Mouse (Mus musculus) granulocyte monocyte progenitor cell, adult 5-6 weeks (primary cell): Measurements from ENCODE around the gene 2010109A12Rik. TPM values are rescaled to one million over a fixed set of nuclear protein-coding genes. Genes with fewer than 3 reads are reported as not detected.

Source experiments
- ATAC-seq: replicated peaks from 2 replicates; pipeline ENCODE4 v1.8.0; 2016; ENCODE audit warnings: mild to moderate bottlenecking, moderate TSS enrichment, inconsistent platforms; ENCODE audit not compliant: poor library complexity, severe bottlenecking
- total RNA-seq, 2 experiments: library from RNA; stranded (forward) in 1 of 2; stranded (reverse) in 1 of 2; fragments of 200-712, 200-1000 nt in 1 of 2; fragments of >200 nt in 1 of 2; fragmentation: Nextera tagmentation in 1 of 2; gene quantifications; 2 replicates each; pipeline ENCODE4 v1.2.3; 2014 to 2017

Gene 2010109A12Rik
- total RNA-seq, 2 experiments from 2014 or later, result 4.7 TPM; not detected in 1

GRCm38 (mm10) chr5:93227157-93227556 lies 20.8 kb downstream of the 2010109A12Rik start:
- no peak; the same call in 1 of the 2 replicates for ATAC-seq

- no peak; the same call in 1 of the 2 replicates for ATAC-seq
Observed at GRCm38 (mm10) chr5:93229527-93229926, 23.2 kb downstream of the 2010109A12Rik start.

- no peak for ATAC-seq
Observed at GRCm38 (mm10) chr5:93231721-93232120, 25.4 kb downstream of the 2010109A12Rik start.

GRCm38 (mm10) chr5:93232838-93233237 lies 26.5 kb downstream of the 2010109A12Rik start:
- ATAC-seq, result no peak

- no peak for ATAC-seq
Observed at GRCm38 (mm10) chr5:93234130-93234529, 27.8 kb downstream of the 2010109A12Rik start.

- no peak for ATAC-seq
Observed at GRCm38 (mm10) chr5:93234605-93235004, 28.3 kb downstream of the 2010109A12Rik start.

- no peak for ATAC-seq
Observed at GRCm38 (mm10) chr5:93235888-93236287, 29.6 kb downstream of the 2010109A12Rik start.

GRCm38 (mm10) chr5:93236541-93236940 lies 30.2 kb downstream of the 2010109A12Rik start:
- no peak for ATAC-seq

- peak; percentile 99 for ATAC-seq
Observed at GRCm38 (mm10) chr5:93239590-93240544, 33.5 kb downstream of the 2010109A12Rik start.

- no peak for ATAC-seq
Observed at GRCm38 (mm10) chr5:93245280-93245679, 39.0 kb downstream of the 2010109A12Rik start.

GRCm38 (mm10) chr5:93249940-93250578 lies 43.7 kb downstream of the 2010109A12Rik start:
- ATAC-seq, result no peak

GRCm38 (mm10) chr5:93251001-93251760 lies 44.9 kb downstream of the 2010109A12Rik start:
- no peak for ATAC-seq

GRCm38 (mm10) chr5:93255759-93256265 lies 49.5 kb downstream of the 2010109A12Rik start:
- ATAC-seq, result no peak

- ATAC-seq, result no peak
Observed at GRCm38 (mm10) chr5:93256820-93257405, 50.6 kb downstream of the 2010109A12Rik start.

- ATAC-seq, result no peak
Observed at GRCm38 (mm10) chr5:93259349-93259748, 53.0 kb downstream of the 2010109A12Rik start.

- ATAC-seq, result peak; percentile 12; the same call in 1 of the 2 replicates
Observed at GRCm38 (mm10) chr5:93260983-93261382, 54.7 kb downstream of the 2010109A12Rik start.

GRCm38 (mm10) chr5:93262751-93263150 lies 56.4 kb downstream of the 2010109A12Rik start:
- ATAC-seq, result no peak
